Mouse (Mus musculus) heart, embryonic 13.5 days (tissue): Measurements from ENCODE around the gene Olfr981. TPM values are rescaled to one million over a fixed set of nuclear protein-coding genes. Genes with fewer than 3 reads are reported as not detected.
"Not testable (repeated sequence)": the region's sequence is repeated elsewhere in the genome, so short reads cannot be mapped to it uniquely, and the experiment has no call there.

ENCODE experiments used
- ATAC-seq: fragments of 200-750 bp; cut with Nextera tagmentation; 2 replicates; pipeline ENCODE4 v1.8.0; 2017; ENCODE audit warnings: moderate TSS enrichment; ENCODE audit not compliant: insufficient number of reproducible peaks, low FRiP score, low TSS enrichment; ENCODE audit errors: extremely low read depth
- H3K27ac ChIP-seq: fragments of 300-500 bp; sonication (generic); replicated peaks from 2 replicates; pipeline ENCODE4 v1.5.1; 2015; ENCODE audit warnings: moderate library complexity, mild to moderate bottlenecking, inconsistent platforms
- H3K27me3 ChIP-seq: fragments of 300-500 bp; sonication (generic); replicated peaks from 2 replicates; pipeline ENCODE4 v1.6.1; 2015; ENCODE audit warnings: mild to moderate bottlenecking, inconsistent platforms
- H3K36me3 ChIP-seq: fragments of 300-500 bp; sonication (generic); 2 replicates; pipeline ENCODE4 v1.6.1; 2015; ENCODE audit warnings: mild to moderate bottlenecking, inconsistent platforms
- H3K4me1 ChIP-seq: fragments of 300-500 bp; sonication (generic); 2 replicates; pipeline ENCODE4 v1.6.1; 2015; ENCODE audit warnings: inconsistent platforms
- H3K4me2 ChIP-seq: fragments of 300-500 bp; sonication (generic); 2 replicates; pipeline ENCODE4 v1.6.1; 2015; ENCODE audit warnings: inconsistent platforms, mild to moderate bottlenecking, moderate library complexity
- H3K4me3 ChIP-seq: fragments of 300-500 bp; sonication (generic); 2 replicates; pipeline ENCODE4 v1.5.1; 2015; ENCODE audit warnings: moderate library complexity, mild to moderate bottlenecking, inconsistent platforms
- H3K9ac ChIP-seq: fragments of 300-500 bp; sonication (generic); 2 replicates; pipeline ENCODE4 v1.6.1; 2015; ENCODE audit warnings: inconsistent platforms, mild to moderate bottlenecking, moderate library complexity
- H3K9me3 ChIP-seq: fragments of 300-500 bp; sonication (generic); 2 replicates; pipeline ENCODE4 v1.6.1; 2016; ENCODE audit warnings: inconsistent platforms
- WGBS: fragments of 180-500 bp; shearing (Covaris S2); methylation state at CpG from one replicate; pipeline ENCODE4 v1.1.7; 2015; ENCODE audit warnings: mixed read lengths; 5-methylcytosine and 5-hydroxymethylcytosine counted together
- polyA plus RNA-seq: library from polyadenylated mRNA; unstranded; fragments of >200 nt; fragmentation: Nextera tagmentation; extraction: Ambion mirVana; gene quantifications from 2 replicates; pipeline ENCODE4 v1.2.1, GENCODE M21; 2015

The Olfr981 gene
- polyA plus RNA-seq = not detected in 2 replicates

GRCm38 (mm10) chr9:40021164-40021563 is at the start of gene Olfr981:
Olfr981 (plus strand) TSS chr9:40021464.
- Histone ChIP-seq H3K27me3 (no peaks in the 10 kb centered on the region), H3K36me3 (no peaks in the 10 kb centered on the region), H3K4me1 (no peaks in the 10 kb centered on the region), H3K4me2 (no peak within 1 kb of the TSS), H3K9ac (no peak within 1 kb of the TSS), H3K4me3 (no peak within 1 kb of the TSS), H3K27ac (no peak within 1 kb of the TSS), H3K9me3 (no peaks in the 10 kb centered on the region)
- 64% methylated on average over 2 of the region's 2 CpGs for WGBS
- no peak for ATAC-seq

DNA sequence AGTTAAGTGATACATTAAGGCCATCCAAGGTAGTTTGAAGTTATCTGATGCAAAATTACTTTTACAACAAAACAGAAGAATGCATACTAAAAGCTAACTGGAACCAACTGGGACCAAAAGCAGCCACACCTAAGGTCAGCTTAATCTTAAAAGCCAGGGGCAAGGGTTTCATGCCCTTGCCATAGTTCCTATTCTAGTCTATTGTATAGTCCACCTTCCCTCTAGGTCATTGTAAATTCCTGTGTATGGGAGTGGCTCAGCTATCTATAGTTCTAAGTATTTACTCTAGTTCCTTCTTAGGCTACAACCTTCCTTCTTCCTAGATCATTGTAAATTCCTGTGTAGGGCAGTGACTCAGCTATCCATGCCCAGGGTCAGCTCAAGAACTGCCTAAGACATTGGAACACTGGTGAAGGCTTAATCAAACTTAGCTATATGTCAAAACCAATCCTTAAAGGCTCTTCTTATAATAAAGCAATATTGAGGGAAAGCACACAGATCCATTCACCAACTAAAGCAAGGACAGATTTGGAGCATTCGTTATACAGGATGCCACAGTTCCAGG is 44.6 kb upstream of the Olfr981 start:
- H3K36me3 ChIP-seq, H3K9ac ChIP-seq, H3K27me3 ChIP-seq, H3K27ac ChIP-seq, H3K4me1 ChIP-seq, H3K4me3 ChIP-seq, ATAC-seq, H3K9me3 ChIP-seq, H3K4me2 ChIP-seq: not testable (repeated sequence)
- WGBS = 61% methylated on average over 1 of the region's 1 CpGs

DNA sequence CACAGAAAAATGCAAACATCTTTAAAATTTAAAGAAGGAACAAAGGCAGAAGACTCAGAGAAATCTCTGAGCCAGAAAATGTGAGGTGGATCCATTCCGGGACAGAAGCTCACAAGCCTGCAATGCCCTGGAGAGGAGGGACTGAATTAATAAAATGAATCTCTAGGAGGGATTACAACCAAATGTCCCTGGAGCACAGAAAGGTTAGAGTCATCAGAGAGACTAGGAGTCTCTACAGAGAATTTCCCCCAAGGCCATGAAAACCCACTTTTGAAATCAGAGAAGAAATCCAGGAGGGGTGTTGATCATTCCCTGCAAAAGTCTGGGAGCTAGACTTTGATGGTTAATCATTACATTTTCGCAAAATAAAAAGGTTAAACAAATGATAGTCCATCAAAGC is 29.5 kb upstream of the Olfr981 start, which contains the start of gene Olfr978:
Gene Olfr978, plus strand, starts transcription at position 301 of the 400 bp plus-strand sequence.
- Histone ChIP-seq H3K36me3 (no peaks in the 10 kb centered on the region), H3K9ac (no peak within 1 kb of the TSS), H3K27ac (no peak within 1 kb of the TSS), H3K27me3 (no peaks in the 10 kb centered on the region), H3K4me3 (no peak within 1 kb of the TSS), H3K4me2 (no peak within 1 kb of the TSS), H3K4me1 (no peaks in the 10 kb centered on the region), H3K9me3 (no peaks in the 10 kb centered on the region)
- no peak for ATAC-seq
- 75% methylated on average over 2 of the region's 2 CpGs for WGBS

- H3K9me3 ChIP-seq = no peaks in the 10 kb centered on the region
- H3K27ac ChIP-seq = no peak within 1 kb of the TSS
- WGBS = 82% methylated on average over 1 of the region's 1 CpGs
- H3K27me3 ChIP-seq = no peaks in the 10 kb centered on the region
- H3K9ac ChIP-seq = no peak within 1 kb of the TSS
- no peak within 1 kb of the TSS for H3K4me3 ChIP-seq
- no peaks in the 10 kb centered on the region for H3K4me1 ChIP-seq
- no peaks in the 10 kb centered on the region for H3K36me3 ChIP-seq
- no peak within 1 kb of the TSS for H3K4me2 ChIP-seq
- ATAC-seq = no peak
Measured at GRCm38 (mm10) chr9:40003365-40003764, 17.9 kb upstream of the Olfr981 start, which contains the start of gene Olfr979. Olfr979 (minus strand) TSS chr9:40003465.

DNA sequence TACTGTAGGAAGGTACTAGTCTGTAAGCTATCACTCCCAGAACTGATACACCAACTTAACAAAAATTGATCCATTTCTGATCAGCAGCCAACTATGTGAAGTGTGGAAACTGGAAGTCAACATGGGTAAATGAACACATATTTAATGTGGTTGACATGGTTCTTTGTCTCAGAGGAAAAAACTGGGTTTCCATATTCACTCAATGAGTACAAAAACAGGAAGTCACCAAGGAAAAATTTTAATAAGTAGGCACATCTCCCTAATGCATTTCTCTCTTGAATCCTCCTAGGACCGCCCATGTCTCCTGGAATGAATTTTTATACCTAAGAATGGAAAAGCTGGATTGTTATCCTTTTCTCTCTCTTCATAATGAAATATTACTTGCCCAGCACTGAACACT is 11.8 kb upstream of the Olfr981 start, which contains the start of gene Olfr980:
Gene Olfr980, minus strand, starts transcription at position 101 of the 400 bp plus-strand sequence.
- H3K36me3 ChIP-seq = no peaks in the 10 kb centered on the region
- no peak within 1 kb of the TSS for H3K27ac ChIP-seq
- H3K4me2 ChIP-seq = no peak within 1 kb of the TSS
- H3K9me3 ChIP-seq = no peaks in the 10 kb centered on the region
- 43% methylated on average over 1 of the region's 1 CpGs for WGBS
- no peak within 1 kb of the TSS for H3K9ac ChIP-seq
- H3K27me3 ChIP-seq = no peaks in the 10 kb centered on the region
- H3K4me3 ChIP-seq = no peak within 1 kb of the TSS
- no peaks in the 10 kb centered on the region for H3K4me1 ChIP-seq
- no peak for ATAC-seq

DNA sequence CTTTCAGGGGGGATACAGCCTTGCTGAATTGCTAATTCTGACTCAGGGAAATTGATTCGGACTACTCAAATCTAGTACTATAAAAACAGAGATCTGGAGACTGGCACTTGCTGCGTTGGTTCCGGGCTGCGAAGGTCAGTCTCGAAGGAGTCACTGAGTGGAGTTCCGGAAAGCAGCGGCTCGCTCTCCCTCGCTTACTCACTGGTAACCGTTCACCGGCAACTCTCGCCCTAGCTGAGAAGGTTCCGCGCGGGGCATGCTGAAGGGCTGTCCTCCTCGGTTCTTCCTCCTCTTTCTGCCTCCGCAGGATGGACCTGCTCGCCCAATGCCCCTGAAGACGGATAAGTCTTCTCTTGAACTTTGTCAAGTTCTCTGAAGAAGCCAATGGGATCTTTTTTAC is 28.9 kb downstream of the Olfr981 start:
- H3K4me2 ChIP-seq = no peak overlapping the region
- no peak for ATAC-seq
- H3K4me3 ChIP-seq = no peak overlapping the region
- H3K9ac ChIP-seq = no peak overlapping the region
- H3K36me3 ChIP-seq = no peaks in the 10 kb centered on the region
- H3K4me1 ChIP-seq = no peaks in the 10 kb centered on the region
- H3K9me3 ChIP-seq = no peaks in the 10 kb centered on the region
- 84% methylated on average over 19 of the region's 19 CpGs for WGBS
- H3K27me3 ChIP-seq = no peaks in the 10 kb centered on the region
- H3K27ac ChIP-seq = no peak overlapping the region

- Histone ChIP-seq H3K9ac (no peak within 1 kb of the TSS), H3K4me3 (no peak within 1 kb of the TSS), H3K27ac (no peak within 1 kb of the TSS), H3K36me3 (no peaks in the 10 kb centered on the region), H3K4me2 (no peak within 1 kb of the TSS), H3K9me3 (no peaks in the 10 kb centered on the region), H3K27me3 (no peaks in the 10 kb centered on the region), H3K4me1 (no peaks in the 10 kb centered on the region)
- no peak for ATAC-seq
- WGBS = 71% methylated on average over 2 of the region's 2 CpGs
Measured at GRCm38 (mm10) chr9:40073529-40073928, 52.3 kb downstream of the Olfr981 start, which contains the start of gene Olfr982. Olfr982 (plus strand) TSS chr9:40073829.

Other genes with a start within 250 kb of the Olfr981 start
- gene Olfr968, start 238.2 kb upstream of the Olfr981 start, polyA plus RNA-seq = not detected in 2 replicates
- gene Olfr969, start 230.5 kb upstream of the Olfr981 start, polyA plus RNA-seq = not detected in 2 replicates
- not detected in 2 replicates for gene Olfr970, start 212.6 kb upstream of the Olfr981 start, polyA plus RNA-seq
- not detected in 2 replicates for gene Olfr971, start 184.6 kb upstream of the Olfr981 start, polyA plus RNA-seq
- not detected in 2 replicates for gene Olfr972, start 155.0 kb upstream of the Olfr981 start, polyA plus RNA-seq
- gene Olfr229, start 114.1 kb upstream of the Olfr981 start, polyA plus RNA-seq = not detected in 2 replicates
- not detected in 2 replicates for gene Olfr974, start 84.0 kb upstream of the Olfr981 start, polyA plus RNA-seq
- gene Olfr975, start 69.4 kb upstream of the Olfr981 start, polyA plus RNA-seq = not detected in 2 replicates
- gene Olfr976, start 60.3 kb upstream of the Olfr981 start, polyA plus RNA-seq = not detected in 2 replicates
- not detected in 2 replicates for gene Olfr978, start 29.4 kb upstream of the Olfr981 start, polyA plus RNA-seq
- not detected in 2 replicates for gene Olfr979, start 18.0 kb upstream of the Olfr981 start, polyA plus RNA-seq
- gene Olfr980, start 11.9 kb upstream of the Olfr981 start, polyA plus RNA-seq = not detected in 2 replicates
- gene Olfr982, start 52.4 kb downstream of the Olfr981 start, polyA plus RNA-seq = not detected in 2 replicates
- not detected in 2 replicates for gene Olfr983, start 72.1 kb downstream of the Olfr981 start, polyA plus RNA-seq
- not detected in 2 replicates for gene Olfr984, start 92.7 kb downstream of the Olfr981 start, polyA plus RNA-seq
- not detected in 2 replicates for gene Olfr985, start 108.7 kb downstream of the Olfr981 start, polyA plus RNA-seq
- gene Tmem225, start 126.7 kb downstream of the Olfr981 start, polyA plus RNA-seq = not detected in 2 replicates
- 0.08 TPM in 1 of 2 replicates, not detected in the other for gene Olfr986, start 159.5 kb downstream of the Olfr981 start, polyA plus RNA-seq
- 3.7 and 3.8 TPM in 2 replicates for gene Zfp202, start 170.9 kb downstream of the Olfr981 start, polyA plus RNA-seq
- gene Scn3b, start 247.8 kb downstream of the Olfr981 start, polyA plus RNA-seq = 0.69 and 1.3 TPM in 2 replicates